Mouse (Mus musculus): ENCODE results near the gene Olfr294. TPM values are rescaled to one million over a fixed set of nuclear protein-coding genes. Genes with fewer than 3 reads are reported as not detected.

Gene Olfr294
- not detected in 2 replicates for polyA plus RNA-seq (2015; fragmentation: Nextera tagmentation; extraction: Ambion mirVana)

- Histone ChIP-seq H3K4me2 (no peak within 1 kb of the TSS), H3K27ac (no peak within 1 kb of the TSS), H3K9me3 (no peaks in the 10 kb centered on the region), H3K4me1 (no peaks in the 10 kb centered on the region), H3K9ac (no peak within 1 kb of the TSS), H3K27me3 (replicated peaks) (no peaks in the 10 kb centered on the region), H3K4me3 (no peak within 1 kb of the TSS), H3K36me3 (replicated peaks) (no peaks in the 10 kb centered on the region)
- ATAC-seq (replicated peaks), result no peak
- 69% methylated on average over 2 of the region's 2 CpGs for WGBS
These were observed at the start of gene Olfr294 for GRCm38 (mm10) chr7:86616543-86616942. TSS of gene Olfr294 (minus strand) at chr7:86616643.

DNA sequence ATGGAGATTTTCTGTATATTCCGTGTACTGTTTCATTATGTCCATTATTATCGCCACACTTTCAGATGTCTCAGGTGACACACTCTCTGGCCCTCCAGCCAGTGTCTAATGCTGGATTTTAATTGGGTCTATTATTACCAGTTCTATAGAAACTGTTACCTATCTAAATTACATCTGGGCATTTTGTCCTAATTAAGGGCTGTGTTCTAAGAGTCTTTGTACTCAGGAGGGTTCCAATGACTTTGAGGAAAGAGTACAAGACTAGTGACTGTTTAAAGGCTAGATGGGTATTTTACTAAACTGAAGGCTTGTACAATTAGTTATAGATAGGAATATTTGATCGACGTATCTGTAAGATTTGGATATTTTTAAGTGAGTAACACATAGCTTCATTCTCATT lies 32.3 kb upstream of the Olfr294 start, which contains the start of gene Olfr293:
Gene Olfr293 (plus strand): TSS at position 301 of the 400 bp plus-strand sequence.
- Histone ChIP-seq H3K9ac (no peak within 1 kb of the TSS), H3K27ac (no peak within 1 kb of the TSS), H3K4me2 (no peak within 1 kb of the TSS), H3K9me3 (no peaks in the 10 kb centered on the region), H3K36me3 (replicated peaks) (no peaks in the 10 kb centered on the region), H3K27me3 (replicated peaks) (no peaks in the 10 kb centered on the region), H3K4me3 (no peak within 1 kb of the TSS), H3K4me1 (no peaks in the 10 kb centered on the region)
- 92% methylated on average over 4 of the region's 4 CpGs for whole genome bisulfite sequencing
- no peak for ATAC-seq (replicated peaks)

DNA sequence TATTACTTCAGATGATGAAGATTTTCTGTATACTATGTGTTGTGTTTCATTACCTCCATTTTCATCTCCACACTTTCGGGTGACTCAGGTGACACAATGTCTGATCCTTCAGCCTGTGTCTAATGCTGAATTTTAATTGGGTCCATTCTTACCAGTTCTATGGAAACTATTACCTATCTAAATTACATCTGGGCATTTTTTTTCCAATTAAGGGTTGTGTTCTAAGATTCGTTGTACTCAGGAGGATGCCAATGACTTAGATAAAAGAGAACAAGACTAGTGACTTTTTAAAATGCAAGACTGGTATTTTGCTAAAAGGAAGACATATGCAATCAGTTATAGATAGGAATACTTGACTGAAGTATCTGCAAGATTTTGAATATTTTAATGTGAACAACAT lies 32.9 kb downstream of the Olfr294 start, which contains the start of gene Olfr295:
Gene Olfr295 (plus strand): TSS at position 301 of the 400 bp plus-strand sequence.
- no peak for ATAC-seq (replicated peaks)
- Histone ChIP-seq H3K9ac (no peak within 1 kb of the TSS), H3K36me3 (replicated peaks) (no peaks in the 10 kb centered on the region), H3K27ac (no peak within 1 kb of the TSS), H3K4me1 (no peaks in the 10 kb centered on the region), H3K4me3 (no peak within 1 kb of the TSS), H3K9me3 (no peaks in the 10 kb centered on the region), H3K27me3 (replicated peaks) (no peaks in the 10 kb centered on the region), H3K4me2 (no peak within 1 kb of the TSS)
- WGBS, result 86% methylated on average over 2 of the region's 2 CpGs

Other genes starting within 250 kb of the Olfr294 start
- not detected in 2 replicates for gene Olfr305, start 249.7 kb downstream of the Olfr294 start, polyA plus RNA-seq (2015; fragmentation: Nextera tagmentation; extraction: Ambion mirVana)
- not detected in 2 replicates for gene Olfr304, start 230.0 kb downstream of the Olfr294 start, polyA plus RNA-seq (2015; fragmentation: Nextera tagmentation; extraction: Ambion mirVana)
- gene Olfr303, start 218.9 kb downstream of the Olfr294 start, polyA plus RNA-seq (2015; fragmentation: Nextera tagmentation; extraction: Ambion mirVana), result not detected in 2 replicates
- not detected in 2 replicates for gene Olfr301, start 212.8 kb downstream of the Olfr294 start, polyA plus RNA-seq (2015; fragmentation: Nextera tagmentation; extraction: Ambion mirVana)
- gene Olfr299, start 156.7 kb downstream of the Olfr294 start, polyA plus RNA-seq (2015; fragmentation: Nextera tagmentation; extraction: Ambion mirVana), result not detected in 2 replicates
- not detected in 2 replicates for gene Olfr298, start 124.2 kb downstream of the Olfr294 start, polyA plus RNA-seq (2015; fragmentation: Nextera tagmentation; extraction: Ambion mirVana)
- gene Olfr297, start 96.7 kb downstream of the Olfr294 start, polyA plus RNA-seq (2015; fragmentation: Nextera tagmentation; extraction: Ambion mirVana), result not detected in 2 replicates
- gene Olfr295, start 32.8 kb downstream of the Olfr294 start, polyA plus RNA-seq (2015; fragmentation: Nextera tagmentation; extraction: Ambion mirVana), result not detected in 2 replicates
- not detected in 2 replicates for gene Olfr293, start 32.4 kb upstream of the Olfr294 start, polyA plus RNA-seq (2015; fragmentation: Nextera tagmentation; extraction: Ambion mirVana)
- not detected in 2 replicates for gene Olfr292, start 71.7 kb upstream of the Olfr294 start, polyA plus RNA-seq (2015; fragmentation: Nextera tagmentation; extraction: Ambion mirVana)
- gene Folh1, start 159.3 kb upstream of the Olfr294 start, polyA plus RNA-seq (2015; fragmentation: Nextera tagmentation; extraction: Ambion mirVana), result 0.34 and 0.38 TPM in 2 replicates
- not detected in 2 replicates for gene Vmn2r77, start 178.4 kb upstream of the Olfr294 start, polyA plus RNA-seq (2015; fragmentation: Nextera tagmentation; extraction: Ambion mirVana)